Mouse (Mus musculus): ENCODE data around the gene Syne3. TPM values are rescaled to one million over a fixed set of nuclear protein-coding genes. Genes with fewer than 3 reads are reported as not detected.

The Syne3 gene
- total and polyA plus RNA-seq, 3 experiments, result 4.9 to 10.7 TPM; not detected in 1

GRCm38 (mm10) chr12:105005715-105005972, 4.0 kb downstream of the Syne3 start:
- no peaks in the 10 kb centered on the region for H3K9me3 ChIP-seq (replicated peaks; ENCODE audit: insufficient read depth, low read length)
- H3K36me3 ChIP-seq (ENCODE audit: control insufficient read depth in 1 of 2, insufficient read depth in 2 of 2, low read length in 2 of 2), result peaks cover 0 to 30% of the 10 kb centered on the region in 2 experiments; a peak in 2 of 4 replicates
- H3K27ac ChIP-seq (ENCODE audit: control insufficient read depth, low read depth, low read length), result peak overlapping the region; percentile 29
- TF ChIP-seq TBP (IDR thresholded peaks at IDR 0.05; ENCODE audit: low read depth, low read length), result no peak
- no peak for TF ChIP-seq MEF2A (IDR thresholded peaks at IDR 0.05; ENCODE audit: extremely low read depth, insufficient replicate concordance, low read depth, low read length, poor library complexity, severe bottlenecking)
- H3K4me1 ChIP-seq (ENCODE audit: control insufficient read depth in 1 of 2, insufficient read depth in 2 of 2, low read length in 2 of 2), result peaks cover 11 to 46% of the 10 kb centered on the region in 2 experiments
- H3K4me3 ChIP-seq (ENCODE audit: control insufficient read depth in 1 of 2, insufficient read depth in 1 of 2, low read depth in 2 of 2, low read length in 2 of 2), result no peak overlapping the region; a peak in 1 of 4 replicates
- peaks cover 23% of the 10 kb centered on the region for H3K79me2 ChIP-seq (ENCODE audit: control insufficient read depth, insufficient read depth, low read length, poor library complexity)
- no peaks in the 10 kb centered on the region for H3K27me3 ChIP-seq (ENCODE audit: control insufficient read depth in 1 of 2, insufficient read depth in 2 of 2, low read length in 2 of 2)
- DNase-seq (ENCODE audit: low read depth, low spot score), result no peak
- H3K9ac ChIP-seq (ENCODE audit: control insufficient read depth, low read depth, low read length, poor library complexity, severe bottlenecking), result peak overlapping the region; percentile 38

DNA sequence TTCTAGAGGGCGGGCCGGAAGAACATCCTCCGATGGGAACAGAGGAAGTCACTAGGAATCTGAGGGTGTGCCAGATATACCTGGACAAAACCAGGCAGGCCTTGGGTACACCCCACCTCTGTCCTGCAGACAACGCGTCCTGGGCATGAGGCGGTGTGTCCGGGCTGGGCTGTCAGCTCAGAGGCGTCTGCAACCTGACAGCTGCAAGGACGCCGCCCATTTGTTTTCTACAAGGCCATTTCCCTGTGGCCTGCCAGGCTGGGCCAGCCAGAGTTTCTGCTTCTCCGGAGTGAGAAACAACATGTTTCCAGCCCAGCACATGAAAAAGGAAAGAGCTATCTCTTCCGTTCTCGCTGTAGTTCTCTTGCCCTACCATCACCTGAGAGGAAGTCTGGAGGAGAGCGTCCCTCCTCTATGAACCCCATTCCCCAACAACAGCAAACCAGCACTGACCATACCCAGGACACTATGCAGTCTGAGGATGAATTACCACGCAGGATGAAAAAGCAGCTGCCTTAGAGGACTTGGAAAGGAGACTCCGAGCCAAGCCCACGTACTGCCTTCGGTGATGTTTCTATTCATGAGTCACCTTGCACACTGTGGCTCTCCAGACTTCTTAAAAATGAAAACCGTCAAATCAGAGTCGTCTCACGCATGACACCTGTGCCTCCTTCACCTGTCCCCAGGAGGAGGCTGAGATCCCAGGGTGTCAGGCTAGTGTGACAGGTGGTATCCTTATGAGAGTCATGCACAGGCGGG, 4.5 kb downstream of the Syne3 start:
- Histone ChIP-seq H3K79me2 (ENCODE audit: control insufficient read depth, insufficient read depth, low read length, poor library complexity) (peaks cover 23% of the 10 kb centered on the region), H3K27ac (ENCODE audit: control insufficient read depth, low read depth, low read length) (no peak overlapping the region), H3K4me1 (ENCODE audit: control insufficient read depth in 1 of 2, insufficient read depth in 2 of 2, low read length in 2 of 2) (peaks cover 9 to 43% of the 10 kb centered on the region in 2 experiments), H3K9ac (ENCODE audit: control insufficient read depth, low read depth, low read length, poor library complexity, severe bottlenecking) (no peak overlapping the region), H3K4me3 (ENCODE audit: control insufficient read depth in 1 of 2, insufficient read depth in 1 of 2, low read depth in 2 of 2, low read length in 2 of 2) (no peak overlapping the region), H3K9me3 (replicated peaks; ENCODE audit: insufficient read depth, low read length) (no peaks in the 10 kb centered on the region), H3K36me3 (ENCODE audit: control insufficient read depth in 1 of 2, insufficient read depth in 2 of 2, low read length in 2 of 2) (peaks cover 0 to 30% of the 10 kb centered on the region in 2 experiments; a peak in 2 of 4 replicates), H3K27me3 (ENCODE audit: control insufficient read depth in 1 of 2, insufficient read depth in 2 of 2, low read length in 2 of 2) (no peaks in the 10 kb centered on the region)
- no peak for TF ChIP-seq TAL1 (IDR thresholded peaks at IDR 0.05; ENCODE audit: low read length)
- no peak for TF ChIP-seq ELF1 (IDR thresholded peaks at IDR 0.05; ENCODE audit: low read depth, low read length)
- no peak for TF ChIP-seq RAD21 (IDR thresholded peaks at IDR 0.05; ENCODE audit: low read depth, low read length)
- TF ChIP-seq MEF2A (IDR thresholded peaks at IDR 0.05; ENCODE audit: extremely low read depth, insufficient replicate concordance, low read depth, low read length, poor library complexity, severe bottlenecking), result no peak
- TF ChIP-seq GABPA (IDR thresholded peaks at IDR 0.05; ENCODE audit: low read depth, low read length), result no peak
- TF ChIP-seq RCOR1 (IDR thresholded peaks at IDR 0.05; ENCODE audit: low read depth, low read length), result no peak
- no peak for TF ChIP-seq ETS1 (IDR thresholded peaks at IDR 0.05; ENCODE audit: low read depth, low read length)
- no peak for TF ChIP-seq BHLHE40 (IDR thresholded peaks at IDR 0.05; ENCODE audit: borderline replicate concordance, low read depth, low read length)
- TF ChIP-seq POLR2AphosphoS2 (IDR thresholded peaks at IDR 0.05; ENCODE audit: low read length), result no peak
- TF ChIP-seq MYB (IDR thresholded peaks at IDR 0.05; ENCODE audit: low read depth, low read length), result no peak
- no peak for TF ChIP-seq MAZ (IDR thresholded peaks at IDR 0.05; ENCODE audit: low read depth, low read length)
- TF ChIP-seq CHD2 (IDR thresholded peaks at IDR 0.05; ENCODE audit: low read length), result no peak
- no peak for TF ChIP-seq NRF1 (IDR thresholded peaks at IDR 0.05; ENCODE audit: insufficient read depth, low read depth, low read length, poor library complexity, severe bottlenecking)
- TF ChIP-seq GATA1 (IDR thresholded peaks at IDR 0.05; ENCODE audit: low read depth, low read length), result no peak
- no peak for TF ChIP-seq TBP (IDR thresholded peaks at IDR 0.05; ENCODE audit: low read depth, low read length)
- no peak for TF ChIP-seq MYC (IDR thresholded peaks at IDR 0.05; ENCODE audit: low read depth, low read length)
- DNase-seq (ENCODE audit: low read depth, low spot score), result no peak
